Mouse (Mus musculus) olfactory bulb, adult 2 months (tissue): ENCODE results near the gene Ripor3.

Experiments used
- CTCF ChIP-seq: fragments of 200-500 bp; IDR thresholded peaks from 2 replicates; pipeline ENCODE4 v1.5.1; 2012; ENCODE audit warnings: low read depth, mild to moderate bottlenecking, low read length, moderate library complexity; ENCODE audit not compliant: insufficient read depth
- POLR2A ChIP-seq: fragments of 200-500 bp; IDR thresholded peaks from 2 replicates; pipeline ENCODE4 v1.6.1; 2012; ENCODE audit warnings: mild to moderate bottlenecking, low read depth, low read length, moderate library complexity; ENCODE audit not compliant: insufficient read depth

DNA sequence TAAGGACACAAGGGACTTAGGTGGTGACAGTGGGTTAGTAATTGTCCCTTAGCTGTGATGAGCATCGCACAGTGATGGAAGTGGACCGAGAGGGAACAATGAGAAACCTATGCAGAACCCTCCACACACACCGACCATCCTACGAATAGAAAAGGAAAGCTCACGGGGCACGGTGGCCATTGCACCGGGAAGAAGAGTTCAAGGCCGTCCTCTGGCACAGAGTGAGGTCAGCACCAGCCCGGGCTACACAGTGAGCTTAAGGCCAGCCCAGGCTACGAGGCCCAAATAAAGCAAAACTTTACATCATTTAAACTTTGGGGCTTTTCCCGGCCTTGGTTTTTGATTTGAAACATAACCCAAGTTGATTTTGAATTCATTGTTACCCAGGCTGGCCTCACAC, 43.7 kb upstream of the Ripor3 start:
- no peak for TF ChIP-seq CTCF
- no peak for TF ChIP-seq POLR2A
